Mouse (Mus musculus) liver, embryonic 12.5 days (tissue): ENCODE data around the gene Gnaq. TPM values are rescaled to one million over a fixed set of nuclear protein-coding genes. Genes with fewer than 3 reads are reported as not detected.

Experiments used
- ATAC-seq: fragments of 200-750 bp; cut with Nextera tagmentation; 2 replicates; pipeline ENCODE4 v1.8.0; 2017; ENCODE audit warnings: moderate number of reproducible peaks, mild to moderate bottlenecking, moderate library complexity
- H3K27ac ChIP-seq: fragments of 300-500 bp; sonication (generic); 2 replicates; pipeline ENCODE4 v1.5.1; 2016; ENCODE audit warnings: mild to moderate bottlenecking
- H3K27me3 ChIP-seq: fragments of 300-500 bp; sonication (generic); replicated peaks from 2 replicates; pipeline ENCODE4 v1.6.1; 2016; ENCODE audit warnings: mild to moderate bottlenecking, moderate library complexity
- H3K36me3 ChIP-seq: fragments of 300-500 bp; sonication (generic); 2 replicates; pipeline ENCODE4 v1.6.1; 2016; ENCODE audit warnings: mild to moderate bottlenecking, moderate library complexity
- H3K4me1 ChIP-seq: fragments of 300-500 bp; sonication (generic); 2 replicates; pipeline ENCODE4 v1.6.1; 2016
- H3K4me2 ChIP-seq: fragments of 300-500 bp; sonication (generic); 2 replicates; pipeline ENCODE4 v1.6.1; 2016; ENCODE audit warnings: mild to moderate bottlenecking, moderate library complexity
- H3K4me3 ChIP-seq: fragments of 300-500 bp; sonication (generic); 2 replicates; pipeline ENCODE4 v1.5.1; 2016; ENCODE audit warnings: mild to moderate bottlenecking, moderate library complexity
- H3K9ac ChIP-seq: fragments of 300-500 bp; sonication (generic); 2 replicates; pipeline ENCODE4 v1.6.1; 2016; ENCODE audit warnings: mild to moderate bottlenecking, moderate library complexity
- H3K9me3 ChIP-seq: fragments of 300-500 bp; sonication (generic); replicated peaks from 2 replicates; pipeline ENCODE4 v1.6.1; 2016; ENCODE audit warnings: mild to moderate bottlenecking, moderate library complexity
- WGBS: fragments of 180-500 bp; shearing (Covaris S2); methylation state at CpG from one replicate; pipeline ENCODE4 v1.1.7; 2016; ENCODE audit not compliant: insufficient replicate concordance; 5-methylcytosine and 5-hydroxymethylcytosine counted together
- polyA plus RNA-seq: library from polyadenylated mRNA; unstranded; fragments of >200 nt; fragmentation: Nextera tagmentation; extraction: Ambion mirVana; gene quantifications from 2 replicates; pipeline ENCODE4 v1.2.1, GENCODE M21; 2016

Gene Gnaq
- polyA plus RNA-seq, 1 experiment from 2014 or later = 5.6 TPM

DNA sequence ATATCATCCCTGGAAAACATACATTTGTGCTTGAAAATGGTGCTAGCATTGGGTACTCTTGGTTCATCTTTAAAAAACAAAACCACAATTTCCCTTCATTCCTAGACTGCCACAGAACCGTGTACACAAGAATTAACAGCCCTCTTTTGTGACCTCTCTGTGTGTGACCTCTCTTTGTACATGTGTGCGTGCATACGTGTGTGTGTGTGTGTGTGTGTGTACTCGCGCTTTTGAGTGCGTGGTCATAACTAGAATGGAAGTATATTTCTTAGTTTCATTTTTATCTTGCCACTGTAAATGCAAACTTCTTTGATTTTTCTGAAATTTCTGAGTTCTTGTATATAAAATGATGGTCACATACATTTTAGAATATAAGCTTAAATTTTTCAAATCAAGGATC, 197.0 kb downstream of the Gnaq start:
- ATAC-seq = no peak
- Histone ChIP-seq H3K36me3 (no peaks in the 10 kb centered on the region), H3K27ac (no peak overlapping the region), H3K4me2 (no peak overlapping the region), H3K9ac (no peak overlapping the region), H3K9me3 (no peaks in the 10 kb centered on the region), H3K4me3 (no peak overlapping the region), H3K27me3 (no peaks in the 10 kb centered on the region), H3K4me1 (peaks cover 7% of the 10 kb centered on the region)
- WGBS = 79% methylated on average over 6 of the region's 6 CpGs

GRCm38 (mm10) chr19:16330161-16330560, 197.5 kb downstream of the Gnaq start:
- peaks cover 5% of the 10 kb centered on the region for H3K4me1 ChIP-seq
- H3K27me3 ChIP-seq = no peaks in the 10 kb centered on the region
- H3K36me3 ChIP-seq = 0 out of 2 replicates have a peak, but pooled peaks cover 3% of the 10 kb centered on the region
- no peak overlapping the region for H3K9ac ChIP-seq
- no peak overlapping the region for H3K4me3 ChIP-seq
- no peak overlapping the region for H3K4me2 ChIP-seq
- no peaks in the 10 kb centered on the region for H3K9me3 ChIP-seq
- no peak for ATAC-seq
- H3K27ac ChIP-seq = no peak overlapping the region
- 64% methylated on average over 7 of the region's 7 CpGs for WGBS

- Histone ChIP-seq H3K27me3 (no peaks in the 10 kb centered on the region), H3K27ac (no peak overlapping the region), H3K9ac (no peak overlapping the region), H3K4me1 (no peaks in the 10 kb centered on the region), H3K36me3 (0 out of 2 replicates have a peak, but pooled peaks cover 5% of the 10 kb centered on the region), H3K9me3 (no peaks in the 10 kb centered on the region), H3K4me3 (no peak overlapping the region), H3K4me2 (no peak overlapping the region)
- WGBS = 72% methylated on average over 6 of the region's 6 CpGs
- ATAC-seq = no peak
Measured at GRCm38 (mm10) chr19:16331047-16331446, 198.4 kb downstream of the Gnaq start.

GRCm38 (mm10) chr19:16337866-16338530, 205.4 kb downstream of the Gnaq start:
- Histone ChIP-seq H3K4me3 (no peak overlapping the region), H3K27me3 (no peaks in the 10 kb centered on the region), H3K4me2 (no peak overlapping the region), H3K9ac (no peak overlapping the region), H3K4me1 (no peaks in the 10 kb centered on the region), H3K36me3 (0 out of 2 replicates have a peak, but pooled peaks cover 5% of the 10 kb centered on the region), H3K9me3 (no peaks in the 10 kb centered on the region), H3K27ac (no peak overlapping the region)
- no peak for ATAC-seq
- 74% methylated on average over 9 of the region's 9 CpGs for WGBS

- WGBS = 60% methylated on average over 4 of the region's 4 CpGs
- no peak overlapping the region for H3K27ac ChIP-seq
- H3K4me3 ChIP-seq = no peak overlapping the region
- ATAC-seq = no peak
- H3K4me1 ChIP-seq = no peaks in the 10 kb centered on the region
- no peaks in the 10 kb centered on the region for H3K9me3 ChIP-seq
- H3K9ac ChIP-seq = no peak overlapping the region
- H3K27me3 ChIP-seq = no peaks in the 10 kb centered on the region
- H3K36me3 ChIP-seq = 0 out of 2 replicates have a peak, but pooled peaks cover 3% of the 10 kb centered on the region
- H3K4me2 ChIP-seq = no peak overlapping the region
Measured at GRCm38 (mm10) chr19:16339954-16340586, 207.4 kb downstream of the Gnaq start.

DNA sequence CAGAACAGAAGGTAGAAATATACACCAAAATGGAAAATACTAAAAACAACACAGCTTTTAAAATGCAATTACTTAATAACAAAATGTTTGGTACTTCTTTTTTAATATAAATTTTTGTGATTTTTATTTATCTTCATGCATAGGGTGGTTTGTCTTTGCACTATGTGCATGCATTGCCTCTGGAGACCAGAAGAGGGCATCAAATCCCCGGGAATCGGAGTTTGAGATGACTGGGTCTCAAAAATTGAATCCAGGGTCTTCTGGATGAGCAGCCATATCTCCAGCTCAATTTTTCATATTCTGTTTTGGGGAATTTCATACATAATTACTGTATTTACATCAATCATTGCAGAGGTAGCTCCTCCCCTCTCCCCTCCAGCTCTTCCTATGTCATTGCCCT, 210.1 kb downstream of the Gnaq start:
- Histone ChIP-seq H3K36me3 (no peaks in the 10 kb centered on the region), H3K27me3 (no peaks in the 10 kb centered on the region), H3K9me3 (no peaks in the 10 kb centered on the region), H3K4me3 (no peak overlapping the region), H3K4me1 (no peaks in the 10 kb centered on the region), H3K9ac (no peak overlapping the region), H3K27ac (no peak overlapping the region), H3K4me2 (no peak overlapping the region)
- no peak for ATAC-seq
- 51% methylated on average over 2 of the region's 2 CpGs for WGBS

- Histone ChIP-seq H3K27me3 (no peaks in the 10 kb centered on the region), H3K9me3 (no peaks in the 10 kb centered on the region), H3K36me3 (no peaks in the 10 kb centered on the region), H3K4me2 (no peak overlapping the region), H3K4me3 (no peak overlapping the region), H3K9ac (no peak overlapping the region), H3K27ac (no peak overlapping the region), H3K4me1 (no peaks in the 10 kb centered on the region)
- 81% methylated on average over 2 of the region's 2 CpGs for WGBS
- ATAC-seq = no peak
Measured at GRCm38 (mm10) chr19:16345516-16345915, 212.9 kb downstream of the Gnaq start.

GRCm38 (mm10) chr19:16347037-16347436, 214.4 kb downstream of the Gnaq start:
- Histone ChIP-seq H3K27ac (no peak overlapping the region), H3K4me2 (no peak overlapping the region), H3K4me3 (no peak overlapping the region), H3K4me1 (no peaks in the 10 kb centered on the region), H3K9ac (no peak overlapping the region), H3K9me3 (no peaks in the 10 kb centered on the region), H3K27me3 (no peaks in the 10 kb centered on the region), H3K36me3 (no peaks in the 10 kb centered on the region)
- no peak for ATAC-seq
- WGBS = 62% methylated on average over 3 of the region's 3 CpGs

- Histone ChIP-seq H3K4me2 (no peak overlapping the region), H3K9me3 (no peaks in the 10 kb centered on the region), H3K9ac (no peak overlapping the region), H3K36me3 (no peaks in the 10 kb centered on the region), H3K4me3 (no peak overlapping the region), H3K4me1 (no peaks in the 10 kb centered on the region), H3K27me3 (no peaks in the 10 kb centered on the region), H3K27ac (no peak overlapping the region)
- ATAC-seq = no peak
Measured at GRCm38 (mm10) chr19:16353701-16354136, 221.1 kb downstream of the Gnaq start.

DNA sequence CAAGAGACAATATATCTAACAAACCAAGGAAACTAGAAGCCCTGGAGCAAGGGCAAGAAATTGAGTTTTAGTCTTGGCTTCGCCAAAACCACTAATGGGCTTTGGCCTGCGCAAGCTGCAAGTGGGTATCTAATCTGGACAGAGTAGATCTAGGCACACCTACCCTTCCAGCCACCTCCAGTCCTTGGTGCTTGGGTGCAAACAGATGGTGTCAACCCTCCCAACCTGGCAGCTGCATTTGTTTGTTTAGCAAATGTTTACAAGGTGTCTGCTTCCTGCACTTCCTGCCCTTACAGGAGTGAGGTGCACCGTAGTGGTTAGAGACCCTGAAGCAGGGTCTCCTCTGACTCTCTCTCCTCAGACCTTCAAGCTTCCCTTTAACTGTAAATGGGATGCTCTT, 225.5 kb downstream of the Gnaq start:
- Histone ChIP-seq H3K9ac (no peak overlapping the region), H3K36me3 (peaks cover 6% of the 10 kb centered on the region; the same call in 1 of the 2 replicates), H3K9me3 (no peaks in the 10 kb centered on the region), H3K27ac (no peak overlapping the region), H3K4me3 (no peak overlapping the region), H3K4me1 (no peaks in the 10 kb centered on the region), H3K27me3 (no peaks in the 10 kb centered on the region), H3K4me2 (no peak overlapping the region)
- ATAC-seq = no peak
- WGBS = 62% methylated on average over 3 of the region's 3 CpGs

- H3K4me1 ChIP-seq = no peaks in the 10 kb centered on the region
- 68% methylated on average over 5 of the region's 5 CpGs for WGBS
- ATAC-seq = no peak
Measured at GRCm38 (mm10) chr19:16358905-16359304, 226.3 kb downstream of the Gnaq start.

DNA sequence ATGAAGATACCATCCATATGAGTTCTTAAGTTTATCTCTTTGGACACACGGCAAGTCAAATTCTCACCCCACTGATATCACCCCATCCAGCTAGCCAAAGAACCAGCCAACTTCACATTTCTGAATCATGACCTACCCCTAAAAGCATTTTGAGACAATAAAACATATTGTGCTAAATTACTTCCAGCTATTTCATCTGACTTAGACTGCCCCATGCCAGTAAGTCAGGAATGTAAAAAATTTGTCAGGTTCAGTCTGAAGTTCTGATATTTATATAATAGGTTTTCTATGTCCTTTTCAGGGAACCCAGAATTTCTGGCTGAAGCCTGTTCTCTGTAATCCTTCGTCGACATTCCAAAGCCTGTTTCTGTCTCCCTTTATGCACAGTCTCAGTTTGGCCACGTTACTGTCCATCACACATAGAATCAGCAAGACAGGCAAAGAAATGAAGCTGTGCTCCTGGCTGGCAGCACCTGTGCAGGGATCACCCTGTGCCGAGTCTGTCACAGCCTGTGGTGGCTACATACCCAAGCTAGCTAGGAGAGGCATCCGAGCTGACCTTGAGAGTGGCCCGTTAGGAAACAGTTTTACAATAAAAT, 233.9 kb downstream of the Gnaq start:
- ATAC-seq = no peak
- peaks cover 6% of the 10 kb centered on the region; the same call in 1 of the 2 replicates for H3K36me3 ChIP-seq
- H3K27me3 ChIP-seq = no peaks in the 10 kb centered on the region
- no peak overlapping the region for H3K4me3 ChIP-seq
- H3K27ac ChIP-seq = no peak overlapping the region
- H3K4me1 ChIP-seq = 0 out of 2 replicates have a peak, but pooled peaks cover 4% of the 10 kb centered on the region
- H3K9me3 ChIP-seq = no peaks in the 10 kb centered on the region
- H3K9ac ChIP-seq = no peak overlapping the region
- H3K4me2 ChIP-seq = no peak overlapping the region
- 67% methylated on average over 7 of the region's 7 CpGs for WGBS

More at GRCm38 (mm10) chr19:16358905-16359304, 226.3 kb downstream of the Gnaq start:
- Histone ChIP-seq H3K36me3 (peaks cover 6% of the 10 kb centered on the region; the same call in 1 of the 2 replicates), H3K4me3 (no peak overlapping the region), H3K27ac (no peak overlapping the region), H3K9me3 (no peaks in the 10 kb centered on the region), H3K9ac (no peak overlapping the region), H3K27me3 (no peaks in the 10 kb centered on the region), H3K4me2 (no peak overlapping the region)
